Mouse (Mus musculus): ENCODE results near the gene Olfr1040. TPM values are rescaled to one million over a fixed set of nuclear protein-coding genes. Genes with fewer than 3 reads are reported as not detected.

Olfr1040 gene
- polyA plus RNA-seq, 1 experiment, result not detected

- H3K4me2 ChIP-seq (ENCODE audit: low read depth), result no peak within 1 kb of the TSS
- no peaks in the 10 kb centered on the region for H3K27me3 ChIP-seq (ENCODE audit: control insufficient read depth, insufficient read depth, insufficient read length)
- TF ChIP-seq USF1 (IDR thresholded peaks at IDR 0.05; ENCODE audit: low read depth) (no peak), SRF (IDR thresholded peaks at IDR 0.05; ENCODE audit: control insufficient read depth, insufficient read length, low read depth) (no peak)
- no peak within 1 kb of the TSS for H3K4me3 ChIP-seq
- no peaks in the 10 kb centered on the region for H3K36me3 ChIP-seq (ENCODE audit: control insufficient read depth, insufficient read depth)
- H3ac ChIP-seq (ENCODE audit: control insufficient read depth, insufficient read length), result no peak within 1 kb of the TSS
- no peaks in the 10 kb centered on the region for H3K79me2 ChIP-seq (ENCODE audit: control insufficient read depth, insufficient read depth)
Observed at GRCm38 (mm10) chr2:86167422-86167821, 20.9 kb upstream of the Olfr1040 start, which contains the start of gene Olfr1043. Gene Olfr1043, minus strand, starts transcription at chr2:86167522.

- no peaks in the 10 kb centered on the region for H3K36me3 ChIP-seq (ENCODE audit: control insufficient read depth, insufficient read depth)
- H3K27me3 ChIP-seq (ENCODE audit: control insufficient read depth, insufficient read depth, insufficient read length), result no peaks in the 10 kb centered on the region
- H3ac ChIP-seq (ENCODE audit: control insufficient read depth, insufficient read length), result no peak within 1 kb of the TSS
- no peak within 1 kb of the TSS for H3K4me2 ChIP-seq (ENCODE audit: low read depth)
- H3K79me2 ChIP-seq (ENCODE audit: control insufficient read depth, insufficient read depth), result no peaks in the 10 kb centered on the region
- no peak for TF ChIP-seq MAX (IDR thresholded peaks at IDR 0.05; ENCODE audit: low read depth)
- no peak within 1 kb of the TSS for H3K4me3 ChIP-seq
Observed at GRCm38 (mm10) chr2:86161738-86162137, 15.2 kb upstream of the Olfr1040 start, which contains the start of gene Olfr1042. Gene Olfr1042, minus strand, starts transcription at chr2:86161838.

- Histone ChIP-seq H3K4me3 (no peak within 1 kb of the TSS), H3K36me3 (ENCODE audit: control insufficient read depth, insufficient read depth) (no peaks in the 10 kb centered on the region), H3K79me2 (ENCODE audit: control insufficient read depth, insufficient read depth) (no peaks in the 10 kb centered on the region), H3K4me2 (ENCODE audit: low read depth) (no peak within 1 kb of the TSS), H3ac (ENCODE audit: control insufficient read depth, insufficient read length) (no peak within 1 kb of the TSS), H3K27me3 (ENCODE audit: control insufficient read depth, insufficient read depth, insufficient read length) (no peaks in the 10 kb centered on the region)
- TF ChIP-seq TCF3 (IDR thresholded peaks at IDR 0.05; ENCODE audit: insufficient read length, low read depth) (no peak), CEBPB (IDR thresholded peaks at IDR 0.05; ENCODE audit: insufficient read depth, poor library complexity, severe bottlenecking) (no peak), MAX (IDR thresholded peaks at IDR 0.05; ENCODE audit: low read depth) (no peak), E2F4 (IDR thresholded peaks at IDR 0.05; ENCODE audit: insufficient read depth) (no peak), POLR2AphosphoS2 (IDR thresholded peaks at IDR 0.05; ENCODE audit: insufficient read length, low read depth) (no peak)
Observed at GRCm38 (mm10) chr2:86135828-86136227, 10.7 kb downstream of the Olfr1040 start, which contains the start of gene Olfr1039. Gene Olfr1039, minus strand, starts transcription at chr2:86135928.

Other genes starting within 250 kb of the Olfr1040 start
- gene Olfr1024, start 241.7 kb downstream of the Olfr1040 start, polyA plus RNA-seq (2012; fragmentation: generic; extraction: Trizol), result not detected
- gene Olfr1025-ps1, start 231.5 kb downstream of the Olfr1040 start, polyA plus RNA-seq (2012; fragmentation: generic; extraction: Trizol), result not detected
- gene Olfr1026, start 225.2 kb downstream of the Olfr1040 start, polyA plus RNA-seq (2012; fragmentation: generic; extraction: Trizol), result not detected
- not detected for gene Olfr1028, start 196.3 kb downstream of the Olfr1040 start, polyA plus RNA-seq (2012; fragmentation: generic; extraction: Trizol)
- not detected for gene Olfr1029, start 172.8 kb downstream of the Olfr1040 start, polyA plus RNA-seq (2012; fragmentation: generic; extraction: Trizol)
- not detected for gene Olfr1030, start 167.5 kb downstream of the Olfr1040 start, polyA plus RNA-seq (2012; fragmentation: generic; extraction: Trizol)
- not detected for gene Olfr1031, start 156.4 kb downstream of the Olfr1040 start, polyA plus RNA-seq (2012; fragmentation: generic; extraction: Trizol)
- not detected for gene Olfr1032, start 141.2 kb downstream of the Olfr1040 start, polyA plus RNA-seq (2012; fragmentation: generic; extraction: Trizol)
- not detected for gene Olfr1033, start 126.1 kb downstream of the Olfr1040 start, polyA plus RNA-seq (2012; fragmentation: generic; extraction: Trizol)
- not detected for gene Olfr1034, start 100.9 kb downstream of the Olfr1040 start, polyA plus RNA-seq (2012; fragmentation: generic; extraction: Trizol)
- not detected for gene Olfr1036, start 72.7 kb downstream of the Olfr1040 start, polyA plus RNA-seq (2012; fragmentation: generic; extraction: Trizol)
- gene Olfr1037, start 59.3 kb downstream of the Olfr1040 start, polyA plus RNA-seq (2012; fragmentation: generic; extraction: Trizol), result not detected
- not detected for gene Olfr1039, start 10.8 kb downstream of the Olfr1040 start, polyA plus RNA-seq (2012; fragmentation: generic; extraction: Trizol)
- gene Olfr1042, start 15.1 kb upstream of the Olfr1040 start, polyA plus RNA-seq (2012; fragmentation: generic; extraction: Trizol), result not detected
- gene Olfr1043, start 20.8 kb upstream of the Olfr1040 start, polyA plus RNA-seq (2012; fragmentation: generic; extraction: Trizol), result not detected
- gene Olfr1044, start 31.1 kb upstream of the Olfr1040 start, polyA plus RNA-seq (2012; fragmentation: generic; extraction: Trizol), result not detected
- not detected for gene Olfr52, start 39.0 kb upstream of the Olfr1040 start, polyA plus RNA-seq (2012; fragmentation: generic; extraction: Trizol)
- not detected for gene Olfr1045, start 56.3 kb upstream of the Olfr1040 start, polyA plus RNA-seq (2012; fragmentation: generic; extraction: Trizol)
- gene Olfr1046, start 72.6 kb upstream of the Olfr1040 start, polyA plus RNA-seq (2012; fragmentation: generic; extraction: Trizol), result not detected
- not detected for gene Olfr1047, start 84.7 kb upstream of the Olfr1040 start, polyA plus RNA-seq (2012; fragmentation: generic; extraction: Trizol)
- not detected for gene Olfr1048, start 93.6 kb upstream of the Olfr1040 start, polyA plus RNA-seq (2012; fragmentation: generic; extraction: Trizol)
- not detected for gene Olfr1049, start 111.6 kb upstream of the Olfr1040 start, polyA plus RNA-seq (2012; fragmentation: generic; extraction: Trizol)
- not detected for gene Olfr1051, start 132.4 kb upstream of the Olfr1040 start, polyA plus RNA-seq (2012; fragmentation: generic; extraction: Trizol)
- gene Olfr1052, start 145.7 kb upstream of the Olfr1040 start, polyA plus RNA-seq (2012; fragmentation: generic; extraction: Trizol), result not detected
- gene Olfr1053, start 168.6 kb upstream of the Olfr1040 start, polyA plus RNA-seq (2012; fragmentation: generic; extraction: Trizol), result not detected
- not detected for gene Olfr1054, start 188.7 kb upstream of the Olfr1040 start, polyA plus RNA-seq (2012; fragmentation: generic; extraction: Trizol)
- gene Olfr1055, start 203.6 kb upstream of the Olfr1040 start, polyA plus RNA-seq (2012; fragmentation: generic; extraction: Trizol), result not detected
- gene Olfr1056, start 215.7 kb upstream of the Olfr1040 start, polyA plus RNA-seq (2012; fragmentation: generic; extraction: Trizol), result not detected
- gene Olfr1057, start 231.7 kb upstream of the Olfr1040 start, polyA plus RNA-seq (2012; fragmentation: generic; extraction: Trizol), result not detected
- not detected for gene Olfr1058, start 241.8 kb upstream of the Olfr1040 start, polyA plus RNA-seq (2012; fragmentation: generic; extraction: Trizol)

Measured in myocyte (in vitro differentiated cells).